Mouse (Mus musculus) kidney, adult 2 months (tissue): ENCODE measurements around the gene Cradd.

Source experiments
- CTCF ChIP-seq: fragments of 200-500 bp; conservative IDR thresholded peaks from 2 replicates; pipeline ENCODE4 v1.5.1; 2011; ENCODE audit warnings: low read depth, mild to moderate bottlenecking, control low read depth, low read length, moderate library complexity, mixed read lengths; ENCODE audit not compliant: insufficient read depth, insufficient read length
- POLR2A ChIP-seq: fragments of 200-500 bp; IDR thresholded peaks from one replicate; pipeline ENCODE4 v1.6.1; 2011; ENCODE audit warnings: low read depth, low read length, control low read depth

GRCm38 (mm10) chr10:95287351-95287750 lies 36.6 kb downstream of the Cradd start:
- TF ChIP-seq CTCF (no peak), POLR2A (no peak)
